Mouse (Mus musculus) c-Kit-negative CD71-positive TER-119-positive erythroid progenitor cells, embryonic 14.5 days (primary cell): ENCODE results near the gene Shbg.

Experiments used
- DNase-seq: peaks from one replicate; pipeline ENCODE4 v3.0.0-alpha.2; 2013; ENCODE audit warnings: low read depth, low spot score

Gene Shbg

DNA sequence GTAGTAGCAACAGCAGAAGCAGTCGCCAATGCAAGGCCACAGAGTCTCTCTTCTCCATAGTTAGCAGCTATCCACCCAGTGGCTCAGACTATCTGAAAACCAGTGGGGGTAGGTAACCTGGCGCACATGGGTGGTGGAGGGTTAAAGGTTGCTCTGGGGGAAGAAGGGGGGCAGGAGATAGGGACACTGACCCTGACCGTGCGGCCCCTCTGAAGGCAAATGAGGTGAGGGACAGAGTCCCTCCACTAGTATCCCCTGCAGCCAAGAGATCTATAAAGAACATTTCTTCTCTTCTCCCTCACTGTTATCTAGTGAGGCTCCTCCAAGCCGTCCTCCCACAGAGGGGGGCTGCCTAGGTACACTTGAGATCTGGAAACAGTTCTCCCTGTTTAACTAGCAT lies at the start of gene Shbg:
TSS of gene Shbg (minus strand) at position 101 of the 400 bp plus-strand sequence.
- DNase-seq, result no peak

- no peak for DNase-seq
Measured at GRCm38 (mm10) chr11:69666665-69667005, 48.9 kb upstream of the Shbg start.

DNA sequence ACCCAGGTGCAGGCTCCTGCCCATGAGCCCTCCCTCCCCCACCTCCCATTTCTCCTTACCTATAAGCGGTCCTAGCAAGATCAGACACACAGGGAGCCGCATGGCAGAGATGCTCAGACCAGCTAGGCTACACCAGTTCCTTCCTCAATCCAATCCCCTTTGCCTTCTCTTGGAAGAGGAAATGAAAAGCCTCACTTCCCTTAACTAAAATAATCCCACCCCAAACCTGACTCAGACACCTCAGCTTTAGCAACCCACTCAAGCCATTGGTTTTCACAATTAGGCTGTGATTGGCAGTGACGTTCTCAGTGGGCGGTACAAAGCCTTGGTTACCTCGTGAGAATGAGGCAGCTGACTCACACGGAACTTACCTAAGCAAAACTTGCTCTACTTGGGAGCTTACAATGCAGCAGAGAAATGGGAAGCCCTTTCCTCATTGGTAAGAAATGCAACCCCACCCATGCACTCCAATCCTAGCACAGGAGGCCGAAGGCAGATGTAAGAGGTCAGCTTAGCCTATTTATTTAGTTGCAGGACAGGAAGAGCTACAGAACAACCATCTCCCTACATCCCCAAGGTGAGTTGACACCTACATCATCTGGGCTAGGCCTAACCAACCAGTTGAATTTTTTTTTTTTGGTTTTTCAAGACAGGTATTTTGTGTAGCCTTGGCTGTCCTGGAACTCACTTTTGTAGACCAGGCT lies 48.4 kb upstream of the Shbg start, which contains the start of gene Cd68:
TSS of gene Cd68 (minus strand) at position 193 of the 704 bp plus-strand sequence.
- no peak for DNase-seq

DNA sequence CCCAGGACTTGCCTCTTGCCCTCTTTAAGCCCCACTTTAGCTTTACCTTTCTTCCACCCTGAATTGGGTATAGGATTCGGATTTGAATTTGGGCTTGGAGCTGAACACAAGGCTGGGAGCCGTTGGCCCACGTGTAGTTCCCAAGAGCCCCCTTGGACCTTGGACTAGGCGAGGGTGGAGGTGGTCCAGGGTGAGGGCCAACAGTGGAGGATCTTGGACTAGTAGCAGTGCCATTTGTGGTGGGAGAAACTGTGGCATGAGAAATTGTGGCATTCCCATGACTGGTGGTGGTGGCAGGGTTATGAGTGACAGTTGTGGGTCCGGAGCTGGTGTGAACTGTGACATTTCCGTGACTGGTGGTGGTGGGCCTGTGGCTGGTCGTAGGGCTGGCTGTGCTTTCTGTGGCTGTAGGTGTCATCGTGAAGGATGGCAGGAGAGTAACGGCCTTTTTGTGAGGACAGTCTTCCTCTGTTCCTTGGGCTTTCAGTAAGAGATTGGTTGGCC lies 47.8 kb upstream of the Shbg start:
- DNase-seq, result no peak

- DNase-seq, result no peak
Measured at GRCm38 (mm10) chr11:69664841-69665240, 47.1 kb upstream of the Shbg start.

DNA sequence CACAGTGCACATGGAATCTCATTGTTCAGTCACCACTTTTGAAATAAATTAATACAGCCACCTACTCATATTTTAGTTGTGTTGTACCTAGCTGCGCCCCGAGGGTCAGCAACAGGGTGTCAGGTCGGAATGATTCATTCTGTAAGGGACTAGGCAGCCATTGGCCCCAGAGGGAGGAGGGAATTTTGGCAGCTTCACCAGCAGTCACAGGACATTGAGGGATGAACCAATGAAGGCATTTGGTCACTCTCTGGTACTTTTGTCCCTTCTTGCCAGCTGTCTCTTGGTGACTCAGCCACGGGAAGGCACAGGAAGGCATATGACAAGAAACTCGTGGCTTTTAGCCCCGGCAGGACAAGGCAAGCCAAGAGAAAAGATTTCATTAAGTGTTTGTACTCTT lies 46.1 kb upstream of the Shbg start:
- DNase-seq, result no peak

DNA sequence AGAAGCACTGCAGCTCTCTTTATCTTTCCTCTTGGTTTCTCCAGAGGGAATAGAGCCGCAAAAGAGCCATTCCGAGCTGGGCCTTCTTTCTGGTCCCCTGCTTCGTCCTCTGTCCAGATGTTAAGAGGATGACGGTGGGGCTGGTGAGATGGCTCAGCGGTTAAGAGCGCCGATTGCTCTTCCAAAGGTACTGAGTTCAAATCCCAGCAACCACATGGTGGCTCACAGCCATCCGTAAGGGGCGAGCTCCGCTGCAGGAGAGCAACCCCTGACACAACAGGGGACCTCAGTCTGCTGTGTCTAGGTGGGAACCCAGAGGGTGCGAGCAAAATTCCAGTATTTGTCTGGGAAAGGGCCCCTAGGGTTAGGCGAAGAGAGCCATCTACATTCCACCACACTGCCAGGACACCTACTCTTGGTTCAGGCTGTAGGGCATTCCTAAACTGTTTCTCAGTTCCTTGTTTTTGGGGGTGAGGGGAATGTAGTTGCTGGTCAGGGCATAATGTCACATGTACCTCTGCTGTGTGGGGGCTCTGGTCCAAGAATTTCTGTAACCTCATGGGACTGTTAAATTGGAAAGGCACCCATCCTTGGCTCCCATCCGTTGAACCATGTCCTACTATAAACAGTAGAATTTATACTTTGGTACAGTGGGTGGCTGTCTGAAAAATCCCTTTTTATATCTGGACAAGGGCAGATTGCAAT lies 45.4 kb upstream of the Shbg start:
- no peak for DNase-seq

DNA sequence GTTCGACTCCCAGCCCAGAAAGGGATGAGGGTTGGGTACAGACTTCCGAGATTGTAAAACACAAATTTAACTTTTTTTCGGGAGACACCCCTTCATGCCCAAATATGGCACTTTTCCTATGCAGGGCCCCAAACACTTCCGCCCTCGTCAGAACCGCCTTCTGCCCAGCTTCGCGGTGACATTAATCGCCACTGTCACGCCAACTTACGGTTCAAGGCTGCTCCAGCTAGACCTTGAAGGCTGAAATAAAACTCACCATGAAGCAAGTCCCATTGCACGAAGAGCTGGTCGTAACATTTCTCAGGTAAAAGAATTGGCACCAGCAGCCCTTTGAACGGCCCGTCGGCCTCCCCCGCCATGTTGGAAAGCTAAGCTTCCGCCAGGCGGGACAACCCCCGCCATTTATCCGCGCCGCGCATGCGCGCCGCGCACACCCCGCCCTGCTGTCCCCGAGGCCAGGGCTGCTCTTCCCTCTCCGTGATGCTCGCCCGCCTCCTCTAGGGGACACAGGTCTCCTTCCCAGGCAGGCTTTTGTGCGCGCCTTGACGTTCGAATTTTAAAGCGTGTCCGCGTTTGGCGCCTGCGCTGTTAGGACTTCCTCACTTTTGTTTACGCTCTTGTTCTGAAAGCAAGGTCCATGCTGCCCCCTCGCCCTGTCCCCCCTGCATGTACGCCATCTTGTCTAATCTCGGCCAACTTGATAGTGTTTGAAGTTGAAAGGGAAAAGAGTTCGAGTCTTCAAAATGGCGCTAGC lies 44.7 kb upstream of the Shbg start, which contains the start of gene Mpdu1:
TSS of gene Mpdu1 (minus strand) at position 430 of the 754 bp plus-strand sequence.
- DNase-seq, result peak; percentile 90

DNA sequence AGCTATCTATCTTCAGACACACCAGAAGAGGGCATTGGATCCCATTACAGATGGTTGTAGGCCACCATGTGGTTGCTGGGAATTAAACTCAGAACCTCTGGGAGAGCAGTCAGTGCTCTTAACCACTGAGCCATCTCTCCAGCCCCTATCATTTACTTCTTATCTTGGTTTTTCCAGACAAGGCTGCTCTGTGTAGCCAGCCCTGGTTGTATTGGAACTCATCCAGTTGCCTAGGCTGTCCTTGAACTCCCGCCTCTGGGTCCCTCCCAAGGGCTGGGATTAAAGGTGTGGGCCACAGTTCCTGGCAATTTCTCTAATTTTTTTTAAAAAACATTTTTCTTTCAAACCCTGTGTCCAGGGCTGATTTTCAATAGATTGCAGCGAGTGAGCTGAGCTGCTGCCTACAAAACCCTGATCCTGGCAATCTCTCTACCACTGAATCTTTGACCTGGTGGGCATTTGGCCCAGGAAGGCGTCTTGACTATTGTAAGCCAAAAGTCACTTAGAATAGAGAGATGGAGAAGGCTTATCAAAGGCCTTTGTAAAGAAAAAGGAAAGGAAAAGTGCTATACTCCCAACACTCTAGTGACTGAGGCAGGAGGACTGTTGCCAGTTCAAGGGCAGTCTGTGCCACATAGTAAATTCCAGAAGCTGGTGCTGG lies 43.6 kb upstream of the Shbg start:
- no peak for DNase-seq

DNA sequence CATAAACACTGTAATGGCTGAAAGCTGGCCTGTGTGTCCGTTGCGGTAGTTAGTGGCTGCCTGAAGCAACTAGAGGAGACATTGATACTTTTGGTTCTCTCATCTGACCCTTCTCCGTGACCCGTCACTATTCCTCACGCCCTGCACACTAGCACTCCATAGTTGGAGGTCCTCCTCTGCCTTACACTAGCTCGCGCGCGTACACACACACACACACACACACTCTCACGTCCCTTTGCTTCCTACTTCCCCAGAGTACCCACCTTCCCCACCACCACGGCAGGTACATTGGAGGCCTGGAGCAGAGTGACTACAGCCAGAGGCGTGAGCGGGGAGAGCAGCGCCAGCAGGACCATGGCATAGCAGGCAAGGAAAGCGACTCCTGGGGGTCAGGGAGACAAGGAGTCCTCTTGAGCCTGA lies 39.8 kb upstream of the Shbg start:
- no peak for DNase-seq

- no peak for DNase-seq
Measured at GRCm38 (mm10) chr11:69656617-69657461, 39.1 kb upstream of the Shbg start.

- DNase-seq, result no peak
Measured at GRCm38 (mm10) chr11:69656065-69656455, 38.4 kb upstream of the Shbg start.

GRCm38 (mm10) chr11:69655264-69656064 lies 37.8 kb upstream of the Shbg start, which contains the start of gene Sox15:
Gene Sox15, plus strand, starts transcription at chr11:69655314.
- no peak for DNase-seq

GRCm38 (mm10) chr11:69654760-69655159 lies 37.1 kb upstream of the Shbg start:
- no peak for DNase-seq

- no peak for DNase-seq
Measured at GRCm38 (mm10) chr11:69653399-69653798, 35.7 kb upstream of the Shbg start.

GRCm38 (mm10) chr11:69645860-69646259 lies 28.2 kb upstream of the Shbg start:
- no peak for DNase-seq

- DNase-seq, result no peak
Measured at GRCm38 (mm10) chr11:69635471-69635870, 17.8 kb upstream of the Shbg start.

- DNase-seq, result no peak
Measured at GRCm38 (mm10) chr11:69633128-69633866, 15.6 kb upstream of the Shbg start.
